Mouse (Mus musculus): Measurements from ENCODE around the gene Zcchc18. TPM values are rescaled to one million over a fixed set of nuclear protein-coding genes. Genes with fewer than 3 reads are reported as not detected.

Zcchc18 gene
- total and polyA plus RNA-seq, 3 experiments = 0.34 to 6.8 (median 0.83) TPM

DNA sequence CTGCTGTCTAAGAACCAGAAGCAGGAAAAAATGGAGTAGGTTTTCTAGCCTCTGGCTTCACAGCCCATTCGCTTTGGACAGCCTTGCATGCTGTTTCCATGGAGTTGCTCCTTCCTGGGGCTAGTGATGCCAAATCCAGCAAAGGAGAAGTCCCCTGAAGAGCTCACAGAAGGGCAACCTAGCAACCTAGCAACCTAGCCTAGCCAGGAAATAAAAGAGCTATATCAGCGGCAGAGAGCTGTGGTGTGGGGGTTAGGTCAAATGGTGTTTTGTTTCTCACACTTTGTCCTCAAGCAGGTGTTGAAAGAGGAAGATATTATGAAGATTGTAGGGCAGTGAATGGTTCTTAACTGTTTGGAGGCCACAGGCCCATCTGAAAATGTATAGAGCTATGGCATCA lies 1.7 kb upstream of the Zcchc18 start:
- Histone ChIP-seq H3K9me3 (replicated peaks; ENCODE audit: low read length) (no peaks in the 10 kb centered on the region), H3K36me3 (replicated peaks in 1 of 2; ENCODE audit: control insufficient read depth in 1 of 2, insufficient read depth in 1 of 2, low read length in 1 of 2) (peaks cover 0 to 9% of the 10 kb centered on the region in 2 experiments), H3K9ac (ENCODE audit: insufficient read depth, low read depth) (no peak overlapping the region), H3K79me2 (replicated peaks; ENCODE audit: control insufficient read depth, extremely low read depth, insufficient read depth, poor library complexity, severe bottlenecking) (no peaks in the 10 kb centered on the region), H3K4me1 (ENCODE audit: control insufficient read depth in 1 of 2, insufficient read depth in 2 of 2) (peaks cover 3 to 18% of the 10 kb centered on the region in 2 experiments), H3K27ac (ENCODE audit: insufficient read depth, low read depth) (no peak overlapping the region), H3K4me2 (ENCODE audit: insufficient read depth, low read depth, poor library complexity, severe bottlenecking) (no peak overlapping the region), H3K4me3 (replicated peaks in 1 of 3; ENCODE audit: low read depth in 2 of 3, low read length in 2 of 3, poor library complexity in 1 of 3) (peak overlapping the region in 1 of 3 experiments; percentile 8), H3K27me3 (replicated peaks) (no peaks in the 10 kb centered on the region)
- dilution Hi-C loops (cut with MboI; ENCODE audit: extremely low pct_ligation_motif_present, extremely low pct_unique_long_range_greater_than_20kb, low sequenced_read_pairs) (no loop called here), in situ Hi-C loops (cut with MboI; ENCODE audit: low pct_ligation_motif_present, low pct_unique_long_range_greater_than_20kb, low sequenced_read_pairs) (no loop called here)
- TF ChIP-seq MAX (IDR thresholded peaks at IDR 0.05; ENCODE audit: low read length) (no peak), PAX5 (IDR thresholded peaks at IDR 0.05; ENCODE audit: low read length) (no peak), POLR2A (IDR thresholded peaks at IDR 0.05; ENCODE audit: low read depth, low read length) (no peak), UBTF (IDR thresholded peaks at IDR 0.05; ENCODE audit: low read depth, low read length) (no peak), GABPA (IDR thresholded peaks at IDR 0.05; ENCODE audit: insufficient replicate concordance, low read depth, low read length) (no peak), EP300 (IDR thresholded peaks at IDR 0.05; ENCODE audit: low read length) (no peak), MAZ (IDR thresholded peaks at IDR 0.05; ENCODE audit: low read depth, low read length) (no peak), IRF4 (IDR thresholded peaks at IDR 0.05; ENCODE audit: low read depth, low read length) (no peak), CHD2 (IDR thresholded peaks at IDR 0.05; ENCODE audit: low read length) (no peak), USF2 (conservative IDR thresholded peaks at IDR 0.05; ENCODE audit: low read depth, low read length) (no peak), TCF12 (IDR thresholded peaks at IDR 0.05; ENCODE audit: low read depth, low read length) (no peak)
- no peak for DNase-seq (ENCODE audit: extremely low read depth)

DNA sequence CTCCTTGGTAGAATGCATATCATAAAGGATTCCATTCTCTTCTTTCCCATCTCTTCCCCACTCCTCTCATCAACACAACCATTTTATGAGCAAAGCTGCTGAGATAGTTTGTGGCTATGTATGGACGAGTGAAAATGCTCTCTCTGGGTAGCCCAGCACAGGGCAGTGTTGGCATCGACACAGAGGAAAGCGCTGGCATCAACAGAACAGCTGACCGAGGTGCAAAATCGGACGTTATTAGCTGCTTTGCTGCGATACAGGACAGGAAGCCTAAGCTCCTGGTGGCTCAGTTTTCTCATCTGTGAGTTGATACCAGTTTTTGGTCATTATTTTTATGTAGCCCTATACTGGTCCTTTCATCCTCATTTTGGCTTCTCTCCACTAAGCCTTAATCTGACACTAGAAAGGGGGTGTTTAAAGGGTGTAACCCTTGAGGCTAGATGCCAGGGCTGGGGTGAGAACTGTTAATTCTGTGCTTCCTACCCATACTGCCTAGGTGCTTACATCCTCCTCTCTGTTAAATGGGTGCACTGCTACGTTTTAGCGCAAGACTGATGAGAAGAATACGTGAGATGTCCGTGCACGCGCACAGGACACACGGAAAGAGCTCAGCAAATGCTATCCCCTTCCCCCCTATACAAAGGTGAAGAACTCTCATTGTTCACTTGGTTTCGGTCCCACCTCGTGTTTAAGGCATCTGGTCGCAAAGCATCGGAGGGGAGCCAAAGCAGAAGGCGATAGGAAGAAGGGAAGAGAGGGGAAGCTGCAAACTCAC lies 577 bp upstream of the Zcchc18 start:
- Histone ChIP-seq H3K4me3 (replicated peaks in 1 of 3; ENCODE audit: low read depth in 2 of 3, low read length in 2 of 3, poor library complexity in 1 of 3) (peak overlapping the region in 2 of 3 experiments; percentile 49 to 82), H3K4me2 (ENCODE audit: insufficient read depth, low read depth, poor library complexity, severe bottlenecking) (peak overlapping the region; percentile 67), H3K27me3 (replicated peaks) (no peaks in the 10 kb centered on the region), H3K9me3 (replicated peaks; ENCODE audit: low read length) (no peaks in the 10 kb centered on the region), H3K36me3 (replicated peaks in 1 of 2; ENCODE audit: control insufficient read depth in 1 of 2, insufficient read depth in 1 of 2, low read length in 1 of 2) (peaks cover 0 to 9% of the 10 kb centered on the region in 2 experiments), H3K79me2 (replicated peaks; ENCODE audit: control insufficient read depth, extremely low read depth, insufficient read depth, poor library complexity, severe bottlenecking) (no peaks in the 10 kb centered on the region), H3K4me1 (ENCODE audit: control insufficient read depth in 1 of 2, insufficient read depth in 2 of 2) (peaks cover 4 to 22% of the 10 kb centered on the region in 2 experiments), H3K9ac (ENCODE audit: insufficient read depth, low read depth) (peak overlapping the region; percentile 13; the same call in 1 of the 2 replicates), H3K27ac (ENCODE audit: insufficient read depth, low read depth) (no peak overlapping the region)
- no peak for TF ChIP-seq E2F4 (IDR thresholded peaks at IDR 0.05; ENCODE audit: insufficient replicate concordance, low read depth, low read length)
- no peak for TF ChIP-seq UBTF (IDR thresholded peaks at IDR 0.05; ENCODE audit: low read depth, low read length)
- no peak for TF ChIP-seq MYC (IDR thresholded peaks at IDR 0.05; ENCODE audit: low read depth, low read length)
- no peak for TF ChIP-seq JUND (conservative IDR thresholded peaks at IDR 0.05; ENCODE audit: low read depth, low read length)
- TF ChIP-seq ZC3H11A (IDR thresholded peaks at IDR 0.05; ENCODE audit: low read depth, low read length) = no peak
- TF ChIP-seq CHD2 (IDR thresholded peaks at IDR 0.05; ENCODE audit: low read length) = no peak
- no peak for TF ChIP-seq MEF2A (IDR thresholded peaks at IDR 0.05; ENCODE audit: borderline replicate concordance, low read depth, low read length)
- no peak for TF ChIP-seq CTCF (conservative IDR thresholded peaks at IDR 0.05 in 1 of 2, IDR thresholded peaks at IDR 0.05 in 1 of 2; ENCODE audit: low read depth in 2 of 2, low read length in 2 of 2)
- TF ChIP-seq TBP (conservative IDR thresholded peaks at IDR 0.05; ENCODE audit: low read depth, low read length) = no peak
- TF ChIP-seq MAZ (IDR thresholded peaks at IDR 0.05; ENCODE audit: low read depth, low read length) = no peak
- no peak for TF ChIP-seq RAD21 (IDR thresholded peaks at IDR 0.05; ENCODE audit: low read depth, low read length)
- no peak for TF ChIP-seq ZNF384 (IDR thresholded peaks at IDR 0.05; ENCODE audit: low read depth, low read length)
- TF ChIP-seq SMC3 (IDR thresholded peaks at IDR 0.05; ENCODE audit: low read depth, low read length) = no peak
- no peak for TF ChIP-seq ZKSCAN1 (IDR thresholded peaks at IDR 0.05; ENCODE audit: borderline replicate concordance, low read depth, low read length)
- in situ Hi-C loops (cut with MboI; ENCODE audit: low pct_ligation_motif_present, low pct_unique_long_range_greater_than_20kb, low sequenced_read_pairs) (no loop called here), dilution Hi-C loops (cut with MboI; ENCODE audit: extremely low pct_ligation_motif_present, extremely low pct_unique_long_range_greater_than_20kb, low sequenced_read_pairs) (no loop called here)
- no peak for DNase-seq (ENCODE audit: extremely low read depth)
